Mouse (Mus musculus) kidney, adult 2 months (tissue): ENCODE measurements at regions not wholly inside any gene's neighbourhood (a gene's known extent, or its start where the extent isn't known, plus 50 kb on each side); places are given as distances from the start of the nearest gene placed in this dataset.

Experiments used
- CTCF ChIP-seq: fragments of 200-500 bp; conservative IDR thresholded peaks from 2 replicates; pipeline ENCODE4 v1.5.1; 2011; ENCODE audit warnings: low read depth, mild to moderate bottlenecking, control low read depth, low read length, moderate library complexity, mixed read lengths; ENCODE audit not compliant: insufficient read depth, insufficient read length
- POLR2A ChIP-seq: fragments of 200-500 bp; IDR thresholded peaks from one replicate; pipeline ENCODE4 v1.6.1; 2011; ENCODE audit warnings: low read depth, low read length, control low read depth

GRCm38 (mm10) chr2:172690931-172691651, 141.7 kb downstream of the Tfap2c start:
- TF ChIP-seq CTCF, result no peak
- TF ChIP-seq POLR2A, result no peak
